Mouse (Mus musculus): Measurements from ENCODE around the gene Pdp2. TPM values are rescaled to one million over a fixed set of nuclear protein-coding genes. Genes with fewer than 3 reads are reported as not detected.
"Not testable (repeated sequence)": the region's sequence is repeated elsewhere in the genome, so short reads cannot be mapped to it uniquely, and the experiment has no call there.

The Pdp2 gene
- total and polyA plus RNA-seq, 3 experiments = 12.2 to 12.4 TPM; not detected in 1

DNA sequence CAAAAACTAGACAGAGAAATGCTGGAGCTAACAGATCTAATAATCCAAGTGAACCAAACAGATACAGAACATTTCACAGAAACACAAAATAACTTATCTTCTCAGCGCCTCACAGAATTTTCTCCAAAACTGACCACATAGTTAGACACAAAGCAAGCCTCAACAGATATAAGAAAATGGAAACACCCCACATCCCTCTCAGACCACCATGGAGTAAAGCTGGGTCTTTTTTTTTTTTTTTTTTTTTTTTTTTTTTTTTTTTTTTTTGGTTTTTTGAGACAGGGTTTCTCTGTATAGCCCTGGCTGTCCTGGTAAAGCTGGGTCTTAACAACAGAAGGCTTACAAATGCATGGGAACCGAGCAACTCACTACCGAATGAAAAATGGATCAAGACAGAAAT is 14.4 kb upstream of the Pdp2 start:
- no peaks in the 10 kb centered on the region; a peak in 1 of 4 replicates for H3K27me3 ChIP-seq (ENCODE audit: control insufficient read depth in 1 of 2, insufficient read depth in 2 of 2, low read length in 2 of 2)
- H3K36me3 ChIP-seq (ENCODE audit: control insufficient read depth in 1 of 2, insufficient read depth in 2 of 2, low read length in 2 of 2) = peaks cover 0 to 3% of the 10 kb centered on the region in 2 experiments; a peak in 1 of 4 replicates
- TF ChIP-seq ZNF384 (IDR thresholded peaks at IDR 0.05; ENCODE audit: low read depth, low read length) (peak; percentile 72), HCFC1 (IDR thresholded peaks at IDR 0.05; ENCODE audit: low read depth, low read length) (no peak)
- peaks cover 0 to 2% of the 10 kb centered on the region in 2 experiments; a peak in 3 of 4 replicates for H3K4me1 ChIP-seq (ENCODE audit: control insufficient read depth in 1 of 2, insufficient read depth in 2 of 2, low read length in 2 of 2)
- no peak overlapping the region for H3K27ac ChIP-seq (ENCODE audit: control insufficient read depth, low read depth, low read length)
- DNase-seq (ENCODE audit: low read depth, low spot score) = no peak
- H3K9ac ChIP-seq (ENCODE audit: control insufficient read depth, low read depth, low read length, poor library complexity, severe bottlenecking) = no peak overlapping the region
- no peaks in the 10 kb centered on the region for H3K79me2 ChIP-seq (ENCODE audit: control insufficient read depth, insufficient read depth, low read length, poor library complexity)
- no peak overlapping the region for H3K4me3 ChIP-seq (ENCODE audit: control insufficient read depth in 1 of 2, insufficient read depth in 1 of 2, low read depth in 2 of 2, low read length in 2 of 2)
- H3K9me3 ChIP-seq (replicated peaks; ENCODE audit: insufficient read depth, low read length) = no peaks in the 10 kb centered on the region

DNA sequence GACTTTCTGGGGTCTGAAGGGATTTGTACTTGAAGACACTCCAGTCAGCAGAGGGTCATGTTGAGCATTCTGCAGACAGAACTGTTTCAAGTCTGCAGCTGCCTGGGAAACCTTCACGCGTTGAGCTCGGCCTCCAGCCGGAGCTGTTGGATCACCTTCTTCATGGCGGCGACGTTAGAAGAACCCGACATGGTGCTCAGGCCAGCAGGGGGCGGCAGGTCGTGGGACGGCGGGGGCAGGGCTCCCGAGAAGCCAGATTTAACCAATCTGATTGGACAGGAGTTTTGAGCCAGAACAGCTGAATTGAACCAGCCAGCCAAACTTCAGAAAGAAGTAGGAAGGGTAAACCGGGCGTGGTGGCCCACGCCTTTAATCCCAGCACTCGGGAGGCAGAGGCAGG is 13.6 kb upstream of the Pdp2 start:
- H3K9me3 ChIP-seq (replicated peaks; ENCODE audit: insufficient read depth, low read length); DNase-seq (ENCODE audit: low read depth, low spot score); H3K4me3 ChIP-seq (ENCODE audit: control insufficient read depth in 1 of 2, insufficient read depth in 1 of 2, low read depth in 2 of 2, low read length in 2 of 2); H3K79me2 ChIP-seq (ENCODE audit: control insufficient read depth, insufficient read depth, low read length, poor library complexity); H3K27ac ChIP-seq (ENCODE audit: control insufficient read depth, low read depth, low read length); H3K4me1 ChIP-seq (ENCODE audit: control insufficient read depth in 1 of 2, insufficient read depth in 2 of 2, low read length in 2 of 2); H3K9ac ChIP-seq (ENCODE audit: control insufficient read depth, low read depth, low read length, poor library complexity, severe bottlenecking); H3K36me3 ChIP-seq (ENCODE audit: control insufficient read depth in 1 of 2, insufficient read depth in 2 of 2, low read length in 2 of 2); H3K27me3 ChIP-seq (ENCODE audit: control insufficient read depth in 1 of 2, insufficient read depth in 2 of 2, low read length in 2 of 2): not testable (repeated sequence)
- TF ChIP-seq CTCF (IDR thresholded peaks at IDR 0.05 in 2 of 3, conservative IDR thresholded peaks at IDR 0.05 in 1 of 3; ENCODE audit: control insufficient read depth in 1 of 3, insufficient read depth in 1 of 3, low read depth in 2 of 3, low read length in 3 of 3, poor library complexity in 1 of 3, severe bottlenecking in 1 of 3) = peak in 2 of 3 experiments; percentile 5 to 32; a peak in 3 of 6 replicates

DNA sequence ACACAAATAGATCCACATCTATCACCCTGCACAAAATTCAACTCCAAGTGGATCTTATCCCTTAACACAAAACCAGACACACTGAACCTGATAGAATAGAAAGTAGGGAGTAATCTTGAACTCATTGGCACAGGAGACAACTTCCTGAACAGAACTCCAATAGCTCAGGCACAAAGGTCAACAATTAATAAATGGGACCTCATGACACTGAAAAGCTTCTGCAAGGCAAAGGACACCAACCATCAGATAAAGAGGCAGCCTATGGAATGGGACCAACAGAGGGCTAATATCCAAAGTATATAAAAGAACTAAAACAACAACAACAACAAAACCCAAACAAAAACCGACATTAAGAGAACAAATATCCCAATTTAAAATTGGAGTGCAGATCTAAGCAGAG is 6.7 kb upstream of the Pdp2 start:
- TF ChIP-seq KAT2A (conservative IDR thresholded peaks at IDR 0.05; ENCODE audit: low read depth, low read length) (no peak), CTCF (IDR thresholded peaks at IDR 0.05 in 2 of 3, conservative IDR thresholded peaks at IDR 0.05 in 1 of 3; ENCODE audit: control insufficient read depth in 1 of 3, insufficient read depth in 1 of 3, low read depth in 2 of 3, low read length in 3 of 3, poor library complexity in 1 of 3, severe bottlenecking in 1 of 3) (no peak), MEF2A (IDR thresholded peaks at IDR 0.05; ENCODE audit: extremely low read depth, insufficient replicate concordance, low read depth, low read length, poor library complexity, severe bottlenecking) (no peak), TBP (IDR thresholded peaks at IDR 0.05; ENCODE audit: low read depth, low read length) (no peak), CHD1 (IDR thresholded peaks at IDR 0.05; ENCODE audit: low read depth, low read length) (no peak), CHD2 (IDR thresholded peaks at IDR 0.05; ENCODE audit: low read length) (no peak), EP300 (IDR thresholded peaks at IDR 0.05; ENCODE audit: low read depth in 1 of 2, low read length in 2 of 2) (no peak), ZMIZ1 (IDR thresholded peaks at IDR 0.05; ENCODE audit: low read depth, low read length) (no peak), MYC (IDR thresholded peaks at IDR 0.05; ENCODE audit: low read depth, low read length) (no peak), SIN3A (IDR thresholded peaks at IDR 0.05; ENCODE audit: low read length) (no peak), GABPA (IDR thresholded peaks at IDR 0.05; ENCODE audit: low read depth, low read length) (no peak), RCOR1 (IDR thresholded peaks at IDR 0.05; ENCODE audit: low read depth, low read length) (no peak), ZKSCAN1 (IDR thresholded peaks at IDR 0.05; ENCODE audit: low read depth, low read length) (no peak), MAZ (IDR thresholded peaks at IDR 0.05; ENCODE audit: low read depth, low read length) (no peak), RAD21 (IDR thresholded peaks at IDR 0.05; ENCODE audit: low read depth, low read length) (no peak), USF1 (IDR thresholded peaks at IDR 0.05; ENCODE audit: low read depth, low read length) (no peak), MAFK (IDR thresholded peaks at IDR 0.05; ENCODE audit: borderline replicate concordance, low read depth, low read length) (no peak), MAX (IDR thresholded peaks at IDR 0.05; ENCODE audit: low read length) (no peak), GATA1 (IDR thresholded peaks at IDR 0.05; ENCODE audit: low read depth, low read length) (no peak), TAL1 (IDR thresholded peaks at IDR 0.05; ENCODE audit: low read length) (no peak)
- no peaks in the 10 kb centered on the region for H3K79me2 ChIP-seq (ENCODE audit: control insufficient read depth, insufficient read depth, low read length, poor library complexity)
- H3K4me1 ChIP-seq (ENCODE audit: control insufficient read depth in 1 of 2, insufficient read depth in 2 of 2, low read length in 2 of 2) = peaks cover 4 to 5% of the 10 kb centered on the region in 2 experiments
- DNase-seq (ENCODE audit: low read depth, low spot score) = no peak
- no peak overlapping the region for H3K4me3 ChIP-seq (ENCODE audit: control insufficient read depth in 1 of 2, insufficient read depth in 1 of 2, low read depth in 2 of 2, low read length in 2 of 2)
- H3K9ac ChIP-seq (ENCODE audit: control insufficient read depth, low read depth, low read length, poor library complexity, severe bottlenecking) = no peak overlapping the region
- H3K36me3 ChIP-seq (ENCODE audit: control insufficient read depth in 1 of 2, insufficient read depth in 2 of 2, low read length in 2 of 2) = peaks cover 0 to 6% of the 10 kb centered on the region in 2 experiments; a peak in 2 of 4 replicates
- no peaks in the 10 kb centered on the region for H3K27me3 ChIP-seq (ENCODE audit: control insufficient read depth in 1 of 2, insufficient read depth in 2 of 2, low read length in 2 of 2)
- H3K27ac ChIP-seq (ENCODE audit: control insufficient read depth, low read depth, low read length) = no peak overlapping the region
- H3K9me3 ChIP-seq (replicated peaks; ENCODE audit: insufficient read depth, low read length) = no peaks in the 10 kb centered on the region
